Mouse (Mus musculus) lung, adult 2 months (tissue): ENCODE data around the gene Meiob.

Experiments
- CTCF ChIP-seq: fragments of 200-500 bp; IDR thresholded peaks from 2 replicates; pipeline ENCODE4 v1.5.1; 2011; ENCODE audit warnings: mild to moderate bottlenecking, low read length, control low read depth; ENCODE audit not compliant: insufficient read depth
- POLR2A ChIP-seq: fragments of 200-500 bp; IDR thresholded peaks from 2 replicates; pipeline ENCODE4 v1.6.1; 2011; ENCODE audit warnings: low read depth, mild to moderate bottlenecking, control low read depth, low read length, borderline replicate concordance; ENCODE audit errors: extremely low read depth

GRCm38 (mm10) chr17:24766266-24766875, 37.7 kb upstream of the Meiob start:
- TF ChIP-seq POLR2A (no peak), CTCF (no peak)
